Mouse (Mus musculus) heart, embryonic 15.5 days (tissue): ENCODE data around the gene Atp4b. TPM values are rescaled to one million over a fixed set of nuclear protein-coding genes. Genes with fewer than 3 reads are reported as not detected.

Experiments used
- ATAC-seq: fragments of 200-750 bp; cut with Nextera tagmentation; replicated peaks from 2 replicates; pipeline ENCODE4 v1.8.0; 2017; ENCODE audit warnings: low read depth, moderate TSS enrichment; ENCODE audit not compliant: insufficient number of reproducible peaks, insufficient read depth, low FRiP score
- H3K27ac ChIP-seq: fragments of 300-500 bp; sonication (generic); 2 replicates; pipeline ENCODE4 v1.5.1; 2015; ENCODE audit warnings: mild to moderate bottlenecking, inconsistent platforms
- H3K27me3 ChIP-seq: fragments of 300-500 bp; sonication (generic); 2 replicates; pipeline ENCODE4 v1.6.1; 2015; ENCODE audit warnings: inconsistent platforms
- H3K36me3 ChIP-seq: fragments of 300-500 bp; sonication (generic); 2 replicates; pipeline ENCODE4 v1.6.1; 2015; ENCODE audit warnings: mild to moderate bottlenecking, inconsistent platforms
- H3K4me1 ChIP-seq: fragments of 300-500 bp; sonication (generic); replicated peaks from 2 replicates; pipeline ENCODE4 v1.6.1; 2015; ENCODE audit warnings: inconsistent platforms
- H3K4me2 ChIP-seq: fragments of 300-500 bp; sonication (generic); 2 replicates; pipeline ENCODE4 v1.6.1; 2015; ENCODE audit warnings: inconsistent platforms, mild to moderate bottlenecking, moderate library complexity
- H3K4me3 ChIP-seq: fragments of 300-500 bp; sonication (generic); 2 replicates; pipeline ENCODE4 v1.5.1; 2015; ENCODE audit warnings: mild to moderate bottlenecking, inconsistent platforms
- H3K9ac ChIP-seq: fragments of 300-500 bp; sonication (generic); 2 replicates; pipeline ENCODE4 v1.6.1; 2015; ENCODE audit warnings: mild to moderate bottlenecking, inconsistent platforms
- H3K9me3 ChIP-seq: fragments of 300-500 bp; sonication (generic); replicated peaks from 2 replicates; pipeline ENCODE4 v1.6.1; 2016; ENCODE audit warnings: inconsistent platforms
- WGBS: fragments of 180-500 bp; shearing (Covaris S2); methylation state at CpG from one replicate; pipeline ENCODE4 v1.1.7; 2015; ENCODE audit warnings: mixed read lengths; 5-methylcytosine and 5-hydroxymethylcytosine counted together
- polyA plus RNA-seq: library from polyadenylated mRNA; unstranded; fragments of >200 nt; fragmentation: Nextera tagmentation; extraction: Ambion mirVana; gene quantifications from 2 replicates; pipeline ENCODE4 v1.2.1, GENCODE M21; 2015

Atp4b gene
- polyA plus RNA-seq, 1 experiment from 2014 or later = not detected

DNA sequence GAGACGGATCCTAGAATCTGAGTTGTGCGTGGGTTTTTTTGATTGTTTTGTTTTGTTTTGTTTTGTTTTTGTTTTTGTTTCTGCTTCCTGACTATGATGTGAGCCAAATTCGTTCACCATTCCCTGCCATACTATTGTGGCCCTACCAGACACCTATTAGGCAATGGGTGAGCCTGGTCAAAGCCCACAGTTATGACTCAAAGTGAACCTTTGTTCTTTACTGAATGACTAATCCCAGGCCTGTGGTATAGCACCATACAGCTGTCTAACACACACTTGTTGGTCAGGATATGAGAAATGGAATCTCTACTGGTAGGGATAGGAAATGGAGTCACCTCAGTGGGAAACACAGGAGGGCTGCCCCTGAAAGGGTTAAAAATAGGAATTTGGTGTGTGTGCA lies 14.1 kb downstream of the Atp4b start:
- Histone ChIP-seq H3K9ac (no peak overlapping the region), H3K4me2 (no peak overlapping the region), H3K27ac (no peak overlapping the region), H3K4me3 (no peak overlapping the region), H3K9me3 (no peaks in the 10 kb centered on the region), H3K4me1 (no peaks in the 10 kb centered on the region; the same call in 1 of the 2 replicates), H3K27me3 (no peaks in the 10 kb centered on the region), H3K36me3 (peaks cover 21% of the 10 kb centered on the region)
- 92% methylated on average over 3 of the region's 3 CpGs for WGBS
- no peak for ATAC-seq

DNA sequence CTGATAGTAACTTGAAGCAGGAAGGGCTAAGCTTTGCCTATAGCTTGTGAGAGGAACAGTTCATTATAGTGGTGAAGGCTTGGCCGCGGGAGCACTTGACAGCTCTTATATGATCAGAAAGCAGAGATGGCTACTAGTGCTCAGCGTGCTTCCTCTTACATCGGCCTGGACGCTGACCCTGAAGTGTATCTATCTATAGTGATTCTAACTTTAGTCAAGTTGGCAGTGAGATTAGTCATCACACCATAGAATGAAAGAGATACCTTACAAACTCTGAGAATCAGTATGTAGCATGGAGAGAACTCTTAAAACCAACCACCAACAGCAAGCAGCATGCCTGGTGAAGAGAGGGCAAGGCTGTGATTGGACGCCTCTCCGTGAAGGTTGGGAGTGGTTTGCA lies 15.0 kb downstream of the Atp4b start:
- Histone ChIP-seq H3K4me1 (no peaks in the 10 kb centered on the region; the same call in 1 of the 2 replicates), H3K4me2 (no peak overlapping the region), H3K36me3 (peaks cover 27% of the 10 kb centered on the region), H3K4me3 (no peak overlapping the region), H3K9ac (no peak overlapping the region), H3K27ac (no peak overlapping the region), H3K9me3 (no peaks in the 10 kb centered on the region), H3K27me3 (no peaks in the 10 kb centered on the region)
- 62% methylated on average over 7 of the region's 7 CpGs for WGBS
- no peak for ATAC-seq

DNA sequence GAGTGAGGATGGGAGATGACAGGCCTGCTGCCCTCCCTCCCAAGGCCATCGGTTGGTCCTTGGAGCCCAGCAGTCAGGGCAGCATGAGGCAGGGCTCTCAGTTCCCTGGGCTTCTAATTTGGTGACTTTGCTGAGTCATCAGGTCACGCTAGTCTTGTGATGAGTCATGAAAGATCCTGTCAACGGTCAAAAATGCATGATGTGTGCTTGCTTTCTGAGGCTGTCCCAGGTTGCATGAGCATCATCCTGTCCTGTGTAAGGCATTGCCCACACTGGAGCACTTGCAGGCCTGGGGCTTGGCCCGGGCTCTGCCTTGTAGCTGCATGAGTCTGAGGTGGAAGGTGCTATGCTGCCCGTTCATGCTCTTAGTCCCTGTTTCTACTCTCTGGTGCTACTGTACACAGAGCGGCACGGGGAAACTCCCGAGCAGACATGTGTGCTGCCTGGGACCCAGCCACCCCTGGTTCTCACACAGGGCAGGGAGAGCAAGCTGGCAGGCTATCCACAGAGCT lies 23.4 kb downstream of the Atp4b start:
- no peak for ATAC-seq
- Histone ChIP-seq H3K27me3 (no peaks in the 10 kb centered on the region), H3K9me3 (no peaks in the 10 kb centered on the region), H3K4me3 (no peak overlapping the region), H3K4me2 (no peak overlapping the region), H3K9ac (no peak overlapping the region), H3K36me3 (peaks cover 84% of the 10 kb centered on the region), H3K27ac (no peak overlapping the region), H3K4me1 (no peaks in the 10 kb centered on the region)
- 77% methylated on average over 8 of the region's 8 CpGs for whole genome bisulfite sequencing

DNA sequence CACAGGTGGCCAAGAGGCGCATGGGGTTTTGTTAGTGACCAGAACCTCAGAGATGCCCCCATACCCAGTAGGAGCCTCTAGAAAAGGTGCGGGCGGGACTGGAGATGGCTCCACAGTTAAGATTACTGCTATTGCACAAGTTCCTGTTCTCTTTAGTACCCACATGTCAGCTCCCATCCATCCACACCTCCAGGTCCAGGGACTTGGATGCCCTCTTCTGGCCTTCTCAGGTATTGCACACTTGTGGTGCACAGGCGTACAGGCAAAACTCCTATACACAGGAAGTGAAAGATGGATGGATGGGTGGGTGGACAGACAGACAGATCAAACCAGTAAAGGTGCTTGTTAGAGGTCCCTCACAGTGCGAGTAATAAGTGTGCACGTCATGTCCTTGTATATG lies 34.8 kb downstream of the Atp4b start:
- Histone ChIP-seq H3K27ac (no peak overlapping the region), H3K27me3 (no peaks in the 10 kb centered on the region), H3K9ac (no peak overlapping the region), H3K9me3 (no peaks in the 10 kb centered on the region), H3K4me2 (no peak overlapping the region), H3K4me3 (no peak overlapping the region), H3K36me3 (peaks cover 94% of the 10 kb centered on the region), H3K4me1 (no peaks in the 10 kb centered on the region)
- ATAC-seq = no peak
- WGBS = 95% methylated on average over 6 of the region's 6 CpGs

DNA sequence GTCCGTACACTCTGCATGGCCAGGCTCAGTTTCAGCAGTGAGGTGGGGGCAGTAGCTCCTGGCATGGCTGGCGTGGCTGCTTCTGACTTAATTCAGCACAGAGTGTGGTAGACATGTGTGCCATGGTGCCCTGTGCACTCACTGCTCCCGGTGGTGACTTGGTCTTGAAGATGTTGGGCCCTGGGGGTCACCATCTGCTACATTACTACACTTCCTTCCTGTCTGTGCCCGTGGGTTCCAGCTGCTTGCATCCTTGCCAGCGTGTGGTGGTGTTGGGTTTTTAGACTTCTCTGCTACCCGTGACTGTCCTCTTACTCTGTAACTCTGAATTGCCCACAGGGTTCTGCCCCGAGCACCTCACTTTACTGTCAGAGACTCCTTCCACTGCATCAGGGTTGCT lies 36.4 kb downstream of the Atp4b start:
- WGBS = 85% methylated on average over 7 of the region's 7 CpGs
- H3K9ac ChIP-seq = no peak overlapping the region

DNA sequence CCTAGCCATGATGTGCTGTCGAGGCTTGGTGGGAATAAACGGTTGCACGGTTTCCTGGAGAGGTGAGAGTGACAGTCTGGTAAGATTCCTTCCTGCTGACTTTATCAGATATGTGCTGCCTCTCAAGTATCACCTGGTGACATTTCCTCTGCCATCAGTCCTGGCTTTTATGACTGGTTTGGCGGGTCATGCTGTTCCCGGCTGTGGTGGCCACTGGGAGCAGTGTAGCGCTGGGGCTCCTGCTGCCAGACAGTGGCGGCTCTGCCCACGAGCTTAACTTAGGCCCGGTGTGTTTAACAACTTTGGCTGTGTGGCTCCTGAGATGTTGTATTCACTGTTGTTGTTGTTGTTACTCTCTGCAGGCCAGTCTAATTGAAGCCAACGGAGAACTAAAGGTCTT lies 39.9 kb downstream of the Atp4b start:
- Histone ChIP-seq H3K36me3 (peaks cover 73% of the 10 kb centered on the region), H3K27me3 (no peaks in the 10 kb centered on the region), H3K9me3 (no peaks in the 10 kb centered on the region), H3K4me2 (no peak overlapping the region), H3K9ac (no peak overlapping the region), H3K27ac (no peak overlapping the region), H3K4me1 (no peaks in the 10 kb centered on the region; the same call in 1 of the 2 replicates), H3K4me3 (no peak overlapping the region)
- 73% methylated on average over 10 of the region's 10 CpGs for WGBS
- ATAC-seq = 0 out of 2 replicates have a peak, but pooled peaks have one; percentile 2

More for the DNA sequence above, 36.4 kb downstream of the Atp4b start:
- Histone ChIP-seq H3K27ac (no peak overlapping the region), H3K4me1 (no peaks in the 10 kb centered on the region), H3K9me3 (no peaks in the 10 kb centered on the region), H3K27me3 (no peaks in the 10 kb centered on the region), H3K4me3 (no peak overlapping the region), H3K36me3 (peaks cover 94% of the 10 kb centered on the region), H3K4me2 (no peak overlapping the region)
- no peak for ATAC-seq

DNA sequence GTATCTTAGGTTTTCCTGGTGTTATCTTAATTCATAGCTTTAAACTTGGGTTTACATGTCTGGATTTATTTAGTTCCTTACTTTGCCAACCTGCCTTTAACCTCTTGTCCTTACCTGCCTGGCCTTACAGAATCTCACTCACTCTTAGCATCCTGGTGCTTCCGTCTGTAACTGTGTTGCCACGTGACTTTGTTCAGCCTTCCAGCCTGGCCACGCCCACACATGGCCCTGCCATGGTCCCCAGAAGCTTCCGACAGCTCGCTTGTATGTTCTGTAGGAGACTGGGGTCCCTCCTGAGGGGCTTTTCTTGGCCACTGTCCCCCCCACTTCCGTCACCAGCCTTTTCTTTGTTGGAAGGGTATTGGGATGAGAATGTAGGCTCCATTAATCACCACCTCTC lies 40.4 kb downstream of the Atp4b start:
- no peak overlapping the region for H3K27ac ChIP-seq
- H3K36me3 ChIP-seq = peaks cover 69% of the 10 kb centered on the region
- no peaks in the 10 kb centered on the region; the same call in 1 of the 2 replicates for H3K4me1 ChIP-seq
- H3K4me2 ChIP-seq = no peak overlapping the region
- no peak overlapping the region for H3K4me3 ChIP-seq
- 0 out of 2 replicates have a peak, but pooled peaks have one; percentile 8 for ATAC-seq
- no peaks in the 10 kb centered on the region for H3K27me3 ChIP-seq
- H3K9me3 ChIP-seq = no peaks in the 10 kb centered on the region
- WGBS = 81% methylated on average over 6 of the region's 6 CpGs
- H3K9ac ChIP-seq = no peak overlapping the region

DNA sequence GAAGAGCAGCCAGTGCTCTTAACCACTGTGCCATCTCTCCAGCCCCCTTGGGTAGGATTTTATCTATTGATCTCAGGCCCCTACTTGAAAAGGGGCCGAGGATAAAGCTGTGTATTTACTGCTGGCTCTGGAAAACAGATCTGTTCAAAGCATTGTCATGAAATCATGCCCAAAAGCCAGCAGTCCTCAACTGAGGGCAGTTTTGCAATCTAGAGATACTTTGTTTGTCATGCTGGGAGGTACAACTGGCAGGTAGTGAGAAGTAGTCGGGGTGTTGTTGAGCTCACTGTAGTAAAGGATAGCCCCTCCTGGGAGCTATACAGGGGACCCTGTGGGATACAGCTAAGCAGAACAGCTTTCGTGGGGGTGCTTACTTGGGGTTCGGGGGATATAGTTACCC lies 42.7 kb downstream of the Atp4b start:
- H3K27me3 ChIP-seq = no peaks in the 10 kb centered on the region
- ATAC-seq = no peak
- H3K4me1 ChIP-seq = peaks cover 15% of the 10 kb centered on the region
- H3K4me3 ChIP-seq = no peak overlapping the region
- no peak overlapping the region for H3K4me2 ChIP-seq
- no peaks in the 10 kb centered on the region for H3K9me3 ChIP-seq
- WGBS = 86% methylated on average over 4 of the region's 4 CpGs
- no peak overlapping the region for H3K9ac ChIP-seq
- no peak overlapping the region for H3K27ac ChIP-seq
- peaks cover 57% of the 10 kb centered on the region for H3K36me3 ChIP-seq

DNA sequence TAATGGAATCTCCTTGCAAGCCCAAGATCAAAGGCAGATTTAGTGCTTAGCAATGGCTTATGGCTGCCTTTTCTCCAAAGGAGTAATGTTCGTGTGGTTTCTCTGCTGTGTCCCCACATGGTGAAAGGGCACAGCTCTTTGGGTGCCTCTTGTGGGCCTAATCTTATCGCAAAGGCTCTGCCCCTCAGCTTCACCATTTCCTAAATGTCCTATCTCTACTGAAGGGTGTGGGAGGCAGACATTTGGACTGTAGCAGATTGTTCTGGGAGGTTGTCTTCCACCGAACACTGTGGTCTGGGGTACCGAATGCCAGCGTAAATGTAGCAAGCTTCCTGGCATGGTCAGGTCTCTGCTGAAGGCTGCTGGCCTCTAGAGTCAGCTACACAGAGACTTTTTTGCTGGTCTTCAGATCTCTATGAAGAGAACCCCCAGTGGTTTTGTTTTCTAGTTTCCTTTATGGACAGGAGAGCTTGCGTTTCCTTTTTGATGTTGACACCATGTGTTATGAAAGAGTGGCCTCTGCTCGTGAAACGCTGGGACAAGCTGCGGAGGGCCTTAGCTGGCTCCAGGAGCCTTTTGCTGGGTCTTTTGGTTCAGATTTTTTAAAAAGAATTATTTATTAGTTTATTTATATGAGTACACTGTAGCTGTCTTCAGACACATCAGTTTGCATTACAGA lies 43.3 kb downstream of the Atp4b start:
- Histone ChIP-seq H3K36me3 (peaks cover 52% of the 10 kb centered on the region), H3K4me3 (no peak overlapping the region), H3K27me3 (no peaks in the 10 kb centered on the region), H3K9ac (no peak overlapping the region), H3K27ac (no peak overlapping the region), H3K4me1 (peaks cover 15% of the 10 kb centered on the region), H3K4me2 (no peak overlapping the region), H3K9me3 (no peaks in the 10 kb centered on the region)
- ATAC-seq = no peak
- 64% methylated on average over 9 of the region's 9 CpGs for WGBS

DNA sequence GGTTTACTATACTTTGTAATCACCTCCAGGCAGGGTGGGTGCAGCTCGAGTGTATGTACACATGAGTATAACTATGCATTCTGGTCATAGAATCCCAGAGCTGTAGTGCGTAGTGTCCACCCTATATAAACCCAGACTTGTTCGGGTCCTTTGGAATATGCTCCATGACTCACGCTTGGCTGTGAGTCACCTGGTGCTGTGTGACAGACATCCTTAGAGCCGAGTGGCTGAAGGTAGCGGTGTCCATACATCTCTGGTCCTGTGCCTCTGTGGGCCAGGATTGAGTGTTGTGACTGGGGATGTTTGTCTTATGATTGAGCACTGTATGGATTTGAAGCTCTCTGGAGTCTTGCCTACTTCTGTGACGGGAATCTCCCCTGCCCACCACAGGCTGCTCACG lies 44.0 kb downstream of the Atp4b start:
- Histone ChIP-seq H3K4me1 (peaks cover 15% of the 10 kb centered on the region), H3K27me3 (no peaks in the 10 kb centered on the region), H3K4me3 (no peak overlapping the region), H3K4me2 (no peak overlapping the region), H3K9ac (no peak overlapping the region), H3K27ac (no peak overlapping the region), H3K36me3 (peaks cover 51% of the 10 kb centered on the region), H3K9me3 (no peaks in the 10 kb centered on the region)
- ATAC-seq = no peak
- 79% methylated on average over 8 of the region's 8 CpGs for WGBS

DNA sequence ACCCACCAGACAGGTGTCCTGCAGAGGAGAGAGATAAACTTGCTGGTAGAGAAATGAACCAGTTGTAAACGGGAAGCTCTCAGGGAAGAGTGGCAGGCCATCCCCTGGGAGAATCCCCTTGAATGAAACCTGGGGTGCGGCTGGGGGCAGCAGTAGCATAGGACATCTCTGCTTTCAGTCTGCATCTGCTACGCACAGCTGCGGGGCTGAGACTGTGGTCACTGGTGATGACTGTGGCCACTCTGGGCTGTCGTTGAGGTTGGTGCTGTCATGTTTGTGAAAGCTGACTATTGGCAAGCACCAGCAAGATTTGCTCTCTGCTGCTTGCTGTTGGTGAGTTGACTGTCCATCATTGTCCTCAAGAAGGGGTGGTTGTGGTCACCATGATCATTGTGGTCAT lies 45.0 kb downstream of the Atp4b start:
- no peak for ATAC-seq
- H3K9me3 ChIP-seq = no peaks in the 10 kb centered on the region
- WGBS = 74% methylated on average over 5 of the region's 5 CpGs
- no peak overlapping the region for H3K9ac ChIP-seq
- H3K27me3 ChIP-seq = no peaks in the 10 kb centered on the region
- no peak overlapping the region for H3K4me2 ChIP-seq
- H3K4me3 ChIP-seq = no peak overlapping the region
- H3K27ac ChIP-seq = no peak overlapping the region
- peaks cover 15% of the 10 kb centered on the region for H3K4me1 ChIP-seq
- H3K36me3 ChIP-seq = peaks cover 51% of the 10 kb centered on the region

DNA sequence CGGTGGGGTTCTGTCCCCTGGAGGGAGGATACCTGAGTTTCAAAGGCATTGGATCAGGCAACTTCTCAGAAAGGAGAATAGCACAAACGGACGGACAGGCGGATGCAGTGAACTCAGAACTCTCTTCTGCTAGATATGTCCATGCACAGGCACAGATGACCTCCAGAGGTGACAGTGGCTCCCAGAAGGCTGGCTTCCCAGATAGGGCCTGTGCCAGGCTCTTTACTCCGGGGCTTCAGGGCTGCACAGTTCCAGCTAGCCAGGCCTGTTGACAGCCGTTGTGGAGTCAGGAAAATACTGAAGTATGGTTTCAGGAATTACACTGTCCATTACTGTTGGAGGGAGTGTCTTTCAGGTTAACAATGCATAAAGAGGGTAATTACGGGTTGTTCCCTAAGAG lies 46.6 kb downstream of the Atp4b start:
- Histone ChIP-seq H3K27ac (peak overlapping the region; percentile 8), H3K4me1 (peaks cover 15% of the 10 kb centered on the region), H3K9ac (no peak overlapping the region), H3K36me3 (peaks cover 52% of the 10 kb centered on the region), H3K4me3 (no peak overlapping the region), H3K27me3 (no peaks in the 10 kb centered on the region), H3K9me3 (no peaks in the 10 kb centered on the region), H3K4me2 (no peak overlapping the region)
- ATAC-seq = 0 out of 2 replicates have a peak, but pooled peaks have one; percentile 40
- WGBS = 57% methylated on average over 7 of the region's 7 CpGs
